Mouse (Mus musculus): Measurements from ENCODE around the gene Pex6.

DNA sequence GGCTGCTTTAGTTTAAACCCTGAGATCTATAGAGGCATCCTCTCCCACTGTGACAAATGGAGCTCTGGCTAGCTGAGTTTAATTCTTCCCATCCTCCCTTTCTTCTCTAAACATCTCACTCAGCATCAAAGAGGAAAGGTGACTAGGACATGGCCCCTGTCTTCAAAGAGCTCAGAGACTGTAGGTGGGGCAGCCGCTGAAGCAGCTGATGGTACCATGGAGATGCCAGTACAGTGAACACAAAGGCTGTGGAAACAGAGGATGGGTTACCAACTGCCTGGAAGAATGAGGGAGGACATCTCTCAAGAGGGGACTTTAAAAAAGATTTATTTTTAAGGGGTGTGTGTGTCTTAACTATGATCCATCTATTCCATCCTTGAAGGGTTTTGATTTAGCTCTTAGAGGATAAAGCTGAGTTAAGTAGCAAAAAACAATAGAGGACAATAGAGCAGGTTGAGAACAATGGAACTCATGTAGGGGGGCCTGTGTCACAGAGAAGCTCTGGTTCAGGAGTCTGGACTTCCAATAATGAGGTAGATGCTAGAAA lies 16.7 kb upstream of the Pex6 start:
- TF ChIP-seq POLR2A (IDR thresholded peaks at IDR 0.05; ENCODE audit: control insufficient read depth, extremely low read depth, insufficient read depth, low read length, poor library complexity) (no peak), CTCF (IDR thresholded peaks at IDR 0.05; ENCODE audit: borderline replicate concordance, control insufficient read depth, extremely low read depth, insufficient read depth, low read length, poor library complexity) (no peak)

Measured in thymus, adult 2 months (tissue).